Mouse (Mus musculus) T-helper 1 cell (primary cell): Measurements from ENCODE around the gene Ins2.

Experiments used
- in situ Hi-C: fragments of 300-600 bp; cut with MboI, MseI; formaldehyde crosslinking; loops from one replicate; pipeline ENCODE4 v1.15.1; 2025; ENCODE audit warnings: high pct_unique_total_duplicates

Ins2 gene

DNA sequence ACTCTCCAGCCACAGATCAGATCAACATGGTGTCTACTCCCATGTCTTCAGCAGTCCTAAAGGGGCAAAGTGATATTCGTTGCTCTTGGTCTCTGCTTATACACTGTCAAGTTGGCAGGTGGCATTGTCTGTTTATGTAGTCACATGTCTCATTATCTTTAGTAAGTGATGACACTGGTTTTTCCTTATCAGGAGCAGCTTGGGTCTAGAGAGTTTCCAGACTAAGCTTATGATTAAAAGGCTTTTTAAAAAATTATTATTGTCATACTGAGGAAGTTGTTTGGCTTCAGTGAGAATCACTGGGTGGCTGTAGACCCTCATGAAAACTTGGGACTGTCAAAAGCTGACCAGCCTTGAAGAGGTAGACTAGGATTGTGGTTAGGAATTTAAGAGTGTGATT lies at the start of gene Ins2:
Ins2 (minus strand) TSS at position 101 of the 400 bp plus-strand sequence.
- in situ Hi-C loops: no loop called here

DNA sequence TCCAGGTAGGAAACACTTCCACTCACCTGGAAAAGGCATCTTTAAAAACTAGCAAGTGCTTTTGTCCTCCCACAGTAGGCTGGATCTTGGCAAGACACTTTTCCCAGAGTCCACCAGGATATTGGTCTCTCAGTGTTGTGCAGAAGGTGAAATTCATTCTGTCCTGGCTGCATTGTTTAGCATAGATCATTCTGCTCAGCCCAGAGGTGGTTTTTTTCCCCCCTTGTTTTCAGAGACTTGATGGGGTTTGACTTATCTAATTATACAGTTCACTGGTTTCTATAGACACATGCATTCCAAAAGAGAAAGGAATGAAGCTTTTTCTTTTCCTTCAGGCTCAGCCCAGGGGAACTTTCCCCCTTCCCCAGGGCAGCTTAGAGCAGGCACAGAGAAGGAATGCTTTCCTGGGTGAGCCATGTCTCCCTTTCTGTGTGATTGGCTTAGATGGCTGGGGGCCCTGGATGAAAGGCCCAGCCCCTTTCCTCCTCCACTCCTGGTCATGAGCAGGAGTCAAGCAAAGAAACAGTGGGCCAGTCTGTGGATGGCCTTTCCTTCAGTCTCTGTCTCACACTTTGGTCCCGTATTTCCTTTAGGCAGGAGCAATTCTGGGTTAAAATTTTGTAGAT lies 49.6 kb upstream of the Ins2 start:
- in situ Hi-C loops: no loop called here

DNA sequence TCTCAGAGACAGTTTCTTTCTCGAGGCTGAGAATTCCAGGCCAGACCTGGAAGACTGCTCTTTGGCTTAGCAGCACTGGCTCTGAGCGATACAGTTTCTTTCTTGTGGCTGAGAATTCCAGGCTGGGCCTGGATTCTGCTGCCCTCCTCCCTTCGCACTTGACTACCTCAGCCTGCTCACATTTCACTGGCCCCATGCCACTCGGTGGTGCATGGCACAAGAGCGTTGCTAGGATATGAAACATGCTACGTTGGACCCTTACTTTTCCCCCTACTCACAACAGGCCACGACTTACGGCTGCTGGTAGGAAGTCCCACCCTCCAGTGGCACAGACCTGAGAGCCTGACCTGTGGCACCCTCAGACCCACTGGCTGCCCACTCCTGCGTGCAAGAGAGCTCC lies 46.5 kb upstream of the Ins2 start:
- in situ Hi-C loops: no loop called here

DNA sequence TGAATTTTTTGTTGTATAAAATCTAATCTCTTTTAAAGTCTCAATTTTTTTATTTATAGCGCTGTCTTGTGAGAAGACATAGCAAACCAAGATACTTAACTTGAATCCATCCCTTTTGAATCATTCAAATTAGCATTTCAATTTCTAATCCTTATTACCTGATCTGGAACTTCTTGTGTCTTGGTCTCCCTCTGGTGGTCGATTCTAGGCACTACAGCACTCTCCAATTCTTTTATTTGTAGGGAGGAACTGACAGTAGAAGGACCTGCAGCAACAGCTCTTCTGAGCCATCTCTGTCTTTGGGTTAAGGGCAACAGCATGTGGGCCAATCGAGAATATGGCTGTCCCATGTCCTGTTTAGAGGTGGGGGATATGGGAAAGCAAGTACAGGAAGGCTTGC lies 5.4 kb downstream of the Ins2 start:
- in situ Hi-C loops: no loop called here

DNA sequence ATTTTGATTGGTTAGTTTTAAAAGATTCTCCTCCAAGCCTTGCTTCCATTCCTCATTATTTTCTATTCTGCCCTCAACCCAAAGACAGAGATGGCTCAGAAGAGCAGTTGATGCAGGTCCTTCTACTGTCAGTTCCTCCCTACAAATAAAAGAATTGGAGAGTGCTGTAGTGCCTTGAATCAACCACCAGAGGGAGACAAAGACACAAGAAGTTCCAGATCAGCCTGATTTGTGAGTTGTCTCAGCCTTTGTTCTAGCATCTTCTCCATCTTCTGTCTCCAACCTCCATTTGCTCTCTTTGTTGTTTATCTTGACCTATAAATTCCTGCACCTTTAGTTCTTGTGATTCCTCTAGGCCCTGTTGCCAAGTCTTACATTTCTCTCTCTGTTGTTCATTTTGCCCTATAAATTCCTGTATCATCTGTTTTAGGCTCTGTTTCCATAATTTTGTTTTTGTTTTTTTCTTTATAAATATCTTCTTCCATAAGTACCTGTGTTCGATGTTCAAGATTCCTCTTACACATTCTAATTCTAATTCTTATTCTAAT lies 6.2 kb downstream of the Ins2 start:
- in situ Hi-C loops: no loop called here

DNA sequence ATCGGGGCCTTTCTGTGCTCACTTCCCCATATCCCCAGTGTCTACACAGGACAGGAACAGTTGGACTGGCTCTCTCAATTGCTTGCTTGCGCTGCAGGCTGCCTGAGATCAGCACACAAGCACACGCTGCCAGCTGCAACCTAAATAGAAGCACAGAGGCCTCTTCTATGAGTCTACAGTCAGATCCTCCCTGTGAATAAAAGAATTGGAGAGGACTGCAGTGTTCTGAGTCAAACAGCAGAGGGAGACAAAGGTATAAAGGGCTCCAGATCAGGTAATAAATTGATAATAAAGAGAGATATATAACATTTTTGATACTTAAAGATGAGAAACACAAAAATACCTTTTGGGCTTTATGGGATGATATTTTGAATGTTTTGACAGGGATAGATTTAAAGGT lies 17.2 kb downstream of the Ins2 start:
- in situ Hi-C loops: loop anchor here (10.0 kb wide), 1 partner anchor 1211 kb away; no protein-coding TSS in a partner anchor

DNA sequence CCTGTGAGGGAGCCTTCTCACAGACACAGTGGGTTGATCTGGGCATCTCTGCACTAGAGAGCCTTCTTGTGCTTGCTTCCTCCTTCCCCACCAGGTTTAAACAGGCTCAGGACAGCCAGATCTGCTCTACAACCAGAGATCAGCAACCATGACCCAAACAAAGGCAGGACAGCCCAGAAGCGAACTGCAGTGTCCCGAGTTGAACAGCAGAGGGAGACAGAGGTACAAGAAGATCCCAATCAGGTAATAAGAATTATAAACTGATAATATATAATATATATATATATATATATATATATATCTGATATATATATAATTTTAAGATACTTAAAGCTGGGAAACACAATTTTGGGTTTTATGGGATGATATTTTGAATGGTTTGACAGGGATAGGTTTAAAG lies 22.5 kb downstream of the Ins2 start:
- in situ Hi-C loops: loop anchor here (10.0 kb wide), 1 partner anchor 1206 kb away; no protein-coding TSS in a partner anchor

DNA sequence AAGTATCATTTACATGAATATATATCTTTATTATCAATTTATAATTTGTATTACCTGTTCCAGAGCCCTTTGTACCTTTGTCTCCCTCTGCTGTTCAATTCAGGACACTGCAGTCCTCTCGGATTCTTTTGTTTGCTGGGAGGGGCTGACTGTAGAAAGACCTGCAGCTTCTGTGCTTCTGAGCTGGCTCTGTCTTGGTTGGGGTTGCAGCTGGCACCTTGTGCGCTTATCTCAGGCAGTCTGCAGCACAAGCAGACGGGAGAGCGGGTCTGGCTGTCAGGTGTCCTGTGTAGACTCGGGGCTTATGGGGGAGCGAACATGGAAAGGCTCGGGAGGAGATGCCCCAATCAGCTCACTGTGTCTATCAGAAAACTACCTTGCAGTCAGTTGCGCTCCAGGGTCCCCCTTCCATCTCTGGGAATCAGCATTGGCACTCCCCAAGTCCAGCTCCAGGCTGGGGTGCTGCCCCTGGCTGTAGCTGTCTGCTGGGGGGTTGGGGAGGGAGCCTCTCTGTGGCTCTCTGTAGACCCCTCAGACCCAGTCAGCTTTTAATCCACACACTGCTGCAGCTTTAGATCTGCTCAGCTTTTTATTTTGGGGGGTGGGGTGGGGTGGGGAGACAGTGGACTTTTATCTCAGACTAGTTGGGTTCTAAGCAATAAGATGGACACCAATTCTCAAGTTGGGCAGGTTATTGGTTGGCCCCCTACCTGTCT lies 28.2 kb downstream of the Ins2 start:
- in situ Hi-C loops: no loop called here

DNA sequence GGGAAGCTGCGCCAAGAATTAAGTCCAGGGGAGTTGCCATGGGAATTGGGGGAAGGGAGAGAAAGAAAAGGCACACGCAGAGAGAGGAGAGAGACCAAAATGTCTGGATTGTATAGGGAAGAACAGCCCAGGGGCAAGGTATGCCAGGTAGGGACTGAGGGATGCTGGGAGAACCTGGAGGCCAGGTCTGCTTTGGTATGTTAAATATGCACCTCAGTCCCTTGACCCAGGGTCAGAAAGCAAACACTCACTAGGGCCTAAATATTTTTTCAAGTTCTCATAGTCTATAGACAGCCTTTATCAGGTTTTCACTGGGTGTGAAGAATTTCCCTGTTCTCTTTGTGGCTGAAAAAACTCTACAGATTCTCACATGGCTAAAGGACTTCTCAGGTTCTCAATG lies 36.3 kb downstream of the Ins2 start:
- in situ Hi-C loops: no loop called here

DNA sequence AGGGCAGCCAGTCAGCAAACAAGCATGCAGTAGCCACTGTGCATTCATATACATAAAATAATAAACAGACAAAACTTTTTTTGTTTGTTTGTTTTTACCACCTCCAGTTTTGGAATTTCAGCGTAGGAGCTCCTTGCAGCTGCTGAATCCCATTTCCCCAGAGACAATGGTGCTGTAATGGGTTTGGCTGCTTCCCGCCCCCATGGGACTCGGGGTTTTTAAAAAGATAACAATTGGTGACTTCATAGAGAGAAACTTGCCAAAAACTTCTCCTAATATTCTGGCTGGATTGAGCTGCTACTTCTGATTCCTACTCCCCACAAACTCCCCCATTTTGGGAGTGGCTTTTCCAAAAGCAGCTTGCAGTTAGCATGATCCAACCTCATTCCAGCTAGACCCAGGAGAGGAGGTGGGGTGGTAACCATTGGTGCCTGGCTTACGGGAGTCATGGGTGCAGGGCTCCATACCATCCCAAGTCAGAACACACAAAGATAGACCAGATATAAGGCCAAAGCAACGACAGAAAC lies 43.8 kb downstream of the Ins2 start:
- in situ Hi-C loops: no loop called here

DNA sequence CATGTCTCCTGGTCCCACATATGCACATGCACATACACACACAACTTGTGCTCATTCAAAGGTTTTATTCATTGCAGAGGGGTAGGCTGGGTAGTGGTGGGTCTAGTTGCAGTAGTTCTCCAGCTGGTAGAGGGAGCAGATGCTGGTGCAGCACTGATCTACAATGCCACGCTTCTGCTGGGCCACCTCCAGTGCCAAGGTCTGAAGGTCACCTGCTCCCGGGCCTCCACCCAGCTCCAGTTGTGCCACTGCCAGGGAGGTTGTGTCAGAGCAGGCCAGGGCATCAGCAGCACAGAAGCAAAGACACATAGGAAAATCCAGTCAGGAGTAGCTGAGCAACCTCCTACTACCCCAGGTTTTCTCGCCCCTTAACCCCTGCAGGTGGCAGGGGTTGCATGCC lies 64.6 kb downstream of the Ins2 start:
- in situ Hi-C loops: loop anchor here (10.0 kb wide), 2 partner anchors 74 to 344 kb away; no protein-coding TSS in a partner anchor

DNA sequence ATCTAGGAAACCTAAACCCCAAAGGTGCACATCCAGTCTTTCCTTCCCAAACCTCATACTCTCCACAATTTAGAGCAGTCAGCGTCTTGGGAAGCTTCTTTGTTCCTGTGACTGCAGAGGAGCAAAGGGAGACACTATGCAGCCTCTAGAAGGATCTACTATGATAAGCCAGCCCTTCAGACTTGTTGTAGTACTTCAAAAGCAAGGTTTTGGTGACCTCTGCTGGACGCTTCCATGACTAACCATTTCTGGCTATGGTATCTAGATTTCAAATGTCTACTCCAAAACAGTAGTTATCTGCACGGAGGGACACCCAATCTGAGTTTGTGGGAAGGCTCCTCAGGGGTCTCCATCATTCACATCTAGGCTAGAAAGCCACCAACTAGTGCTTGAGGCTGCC lies 67.5 kb downstream of the Ins2 start:
- in situ Hi-C loops: loop anchor here (10.0 kb wide), 2 partner anchors 71 to 341 kb away; no protein-coding TSS in a partner anchor

DNA sequence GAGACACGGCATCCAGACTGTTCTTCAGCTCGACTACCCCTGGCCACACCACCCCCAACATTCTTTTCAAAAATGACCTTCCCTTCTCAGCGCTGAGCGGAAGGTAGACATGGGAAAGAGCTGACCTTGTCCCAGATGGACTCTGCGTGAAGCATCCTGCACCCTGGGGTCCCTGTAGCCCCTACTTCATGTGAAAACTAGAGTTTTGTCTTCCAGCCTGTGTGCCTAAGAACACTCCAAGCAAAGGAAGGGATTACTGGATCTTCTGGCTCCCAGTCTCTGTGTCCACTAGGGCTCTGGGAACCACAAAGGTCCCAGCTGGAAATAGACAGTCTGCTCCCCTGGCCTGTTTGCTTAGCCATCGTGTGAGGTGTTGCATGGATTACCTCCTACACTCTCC lies 68.0 kb downstream of the Ins2 start:
- in situ Hi-C loops: loop anchor here (10.0 kb wide), 2 partner anchors 70 to 340 kb away; no protein-coding TSS in a partner anchor

DNA sequence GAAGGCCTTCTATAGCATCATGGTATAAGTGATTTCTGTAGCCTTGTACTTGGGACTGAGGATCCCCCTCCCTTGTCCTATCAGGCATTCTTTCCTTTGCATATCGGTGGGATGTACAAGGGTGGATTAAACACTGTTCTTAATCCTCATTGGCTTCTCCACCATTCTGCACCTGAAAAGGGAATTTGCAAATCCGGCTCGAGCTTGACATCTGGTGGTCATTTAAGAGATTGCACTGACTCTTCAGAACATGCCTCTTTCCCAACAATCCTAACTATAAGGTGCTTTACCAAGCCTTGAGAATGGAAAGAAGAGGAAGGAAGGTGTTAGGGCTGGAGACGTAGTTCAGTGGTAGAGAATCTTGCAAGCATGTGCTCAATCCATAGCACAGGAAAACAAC lies 71.1 kb downstream of the Ins2 start:
- in situ Hi-C loops: loop anchor here (10.0 kb wide), 2 partner anchors 67 to 337 kb away; no protein-coding TSS in a partner anchor

DNA sequence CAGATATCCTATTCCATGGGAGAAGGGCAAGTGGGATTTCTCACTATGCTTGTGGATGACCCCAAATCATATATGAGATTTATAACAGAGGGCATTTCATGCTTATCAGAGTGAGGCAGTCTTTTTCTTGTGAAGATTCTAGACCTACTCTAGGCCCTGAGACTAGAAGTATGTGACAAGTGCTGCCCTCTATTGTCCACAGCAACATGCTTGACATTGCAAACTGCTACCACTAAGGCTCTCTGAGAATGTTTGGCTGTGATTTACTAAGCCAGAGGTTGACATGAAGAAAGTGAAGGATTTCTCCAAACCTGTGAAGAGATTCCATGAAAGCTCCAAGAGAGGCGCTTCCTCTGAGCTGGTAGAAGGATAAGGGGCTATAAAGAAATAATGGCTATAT lies 72.1 kb downstream of the Ins2 start:
- in situ Hi-C loops: loop anchor here (10.0 kb wide), 2 partner anchors 66 to 336 kb away; no protein-coding TSS in a partner anchor

DNA sequence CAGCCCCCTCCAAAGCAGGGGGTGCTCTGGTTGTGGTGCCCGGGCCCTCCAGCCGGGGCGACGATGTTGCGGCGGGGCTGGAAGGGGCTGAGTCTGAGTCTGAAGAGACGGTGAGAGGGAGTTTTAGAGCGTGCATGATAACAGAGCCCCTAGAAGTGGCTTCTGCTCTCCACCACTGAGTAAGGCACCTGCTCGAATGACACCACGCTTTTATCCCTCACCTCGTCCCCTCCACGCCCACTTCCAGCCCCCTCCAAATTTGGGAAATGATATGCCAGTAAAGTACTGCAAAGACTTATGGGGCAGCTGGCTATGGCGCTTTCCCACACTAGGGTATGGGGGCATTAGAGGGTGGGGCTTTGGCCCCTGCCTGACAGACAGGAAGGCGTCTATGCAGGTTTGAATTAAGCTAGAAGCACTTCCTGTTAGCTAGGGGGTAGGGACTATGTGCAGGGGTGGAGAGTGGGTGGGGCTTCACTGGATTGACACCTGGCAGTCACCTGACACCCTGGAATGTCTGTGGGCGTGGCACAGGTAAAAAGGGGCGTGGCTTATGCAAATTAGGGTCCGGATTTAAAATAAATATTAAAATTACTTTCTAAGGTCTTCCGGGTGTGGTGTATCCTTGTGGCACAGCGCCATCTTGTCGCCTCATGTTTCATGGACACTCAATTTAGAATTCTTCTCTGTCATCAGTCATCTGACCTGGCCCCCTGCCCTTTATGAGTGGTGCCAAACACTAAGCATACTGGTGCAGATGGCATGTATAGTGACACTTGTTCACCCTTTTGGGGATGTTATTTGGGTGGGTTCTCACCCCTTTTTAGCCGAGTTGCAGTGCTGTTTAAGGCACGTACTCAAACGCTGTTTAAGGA lies 73.2 kb downstream of the Ins2 start, which contains the start of gene Gm49394:
Gm49394 (minus strand) TSS at position 192 of the 875 bp plus-strand sequence.
- in situ Hi-C loops: loop anchor here (10.0 kb wide), 2 partner anchors 65 to 335 kb away; no protein-coding TSS in a partner anchor

DNA sequence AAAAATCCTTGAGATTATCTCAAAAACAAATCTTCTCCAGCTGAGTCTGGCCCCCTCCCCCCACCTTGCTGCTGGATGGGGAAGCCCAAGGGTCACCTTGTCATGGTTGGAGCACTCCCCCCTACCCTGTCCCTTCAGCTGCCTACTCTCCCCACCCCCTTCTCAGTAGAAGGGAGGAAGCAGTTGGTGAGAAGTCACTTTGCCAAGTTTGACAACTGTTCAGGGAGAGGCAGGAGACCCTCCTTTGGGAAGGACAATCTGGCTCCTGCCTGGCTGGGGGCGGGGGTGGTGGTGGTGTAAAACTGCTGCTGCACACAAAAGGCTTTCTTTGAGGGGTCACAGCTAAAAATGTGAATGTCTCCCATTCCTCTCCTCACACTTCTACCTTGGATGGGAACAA lies 74.9 kb downstream of the Ins2 start:
- in situ Hi-C loops: no loop called here

DNA sequence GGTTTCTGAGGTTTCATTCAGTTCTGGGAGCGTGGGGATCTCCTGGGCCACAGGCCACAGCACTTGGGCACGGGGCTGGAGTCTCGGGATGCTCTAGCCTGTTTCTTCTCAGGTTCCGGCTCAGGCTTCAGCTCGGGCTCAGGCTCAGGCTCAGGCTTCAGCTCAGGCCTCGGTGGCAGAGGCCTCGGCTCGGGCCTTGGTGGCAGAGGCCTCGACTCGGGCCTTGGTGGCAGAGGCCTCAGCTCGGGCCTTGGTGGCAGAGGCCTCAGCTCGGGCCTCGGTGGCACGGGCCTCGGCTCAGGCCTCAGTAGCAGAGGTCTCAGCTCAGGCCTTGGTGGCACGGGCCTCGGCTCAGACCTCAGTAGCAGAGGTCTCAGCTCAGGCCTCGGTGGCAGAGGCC lies 75.7 kb downstream of the Ins2 start:
- in situ Hi-C loops: no loop called here

DNA sequence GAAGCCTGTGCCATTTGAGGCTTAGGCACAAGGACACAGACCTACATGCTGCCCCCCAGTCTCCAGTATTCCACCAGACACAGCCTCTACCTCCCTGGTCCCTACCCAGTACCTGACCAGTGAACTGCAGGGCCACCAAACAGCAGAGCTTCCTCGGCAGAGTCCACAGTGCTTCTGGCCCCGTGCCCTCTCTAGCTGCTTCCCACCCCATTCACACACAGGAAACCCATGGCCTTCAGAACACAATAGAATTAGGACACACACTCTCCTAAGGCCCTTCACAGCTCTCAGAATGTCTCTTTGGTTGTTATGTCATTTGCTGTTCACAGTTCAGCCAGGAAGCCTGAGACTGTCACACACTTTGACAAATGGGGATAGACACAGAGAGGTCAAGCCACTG lies 76.5 kb downstream of the Ins2 start, which contains the start of gene Igf2:
Igf2 (minus strand) TSS at position 158 of the 400 bp plus-strand sequence.
- in situ Hi-C loops: no loop called here

DNA sequence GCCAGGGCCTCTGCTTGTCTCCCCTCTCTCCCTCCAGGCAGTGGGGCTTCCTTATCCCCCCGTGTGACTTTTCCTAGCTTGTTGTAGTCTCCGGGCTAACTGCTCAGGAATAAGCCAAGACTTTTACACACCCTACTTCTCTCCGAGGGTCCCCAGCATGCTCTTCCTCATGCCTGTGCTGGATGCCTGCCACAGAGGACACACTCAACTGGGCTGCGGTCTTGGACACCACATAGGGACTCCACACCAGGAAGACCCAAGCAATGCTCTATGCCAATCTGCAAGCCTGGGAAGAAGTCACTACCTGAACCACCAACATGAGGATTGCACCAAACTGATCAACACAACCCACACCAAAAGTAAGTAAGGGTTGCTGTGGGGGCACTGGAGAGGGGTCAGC lies 77.1 kb downstream of the Ins2 start:
- in situ Hi-C loops: no loop called here

DNA sequence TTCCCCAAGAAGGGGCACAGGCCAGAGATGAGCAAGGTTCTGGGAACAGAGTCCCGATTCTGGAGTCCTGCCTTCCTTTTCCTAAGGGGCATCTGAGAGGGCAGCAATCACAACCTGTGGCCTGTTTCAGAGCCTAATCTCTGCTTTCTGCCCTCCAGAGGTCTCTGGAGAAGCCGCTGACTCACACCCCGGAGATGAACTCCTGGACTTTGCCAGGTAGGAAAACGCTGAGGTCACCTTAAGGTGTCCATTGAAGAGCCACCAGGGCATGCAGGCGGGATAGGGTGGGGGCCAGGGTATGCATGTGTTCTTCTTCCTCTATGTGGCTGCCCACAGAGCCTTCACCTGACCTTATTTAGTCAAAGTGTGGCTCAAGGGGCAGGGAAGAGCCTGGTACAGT lies 77.8 kb downstream of the Ins2 start:
- in situ Hi-C loops: no loop called here
